Mouse (Mus musculus): ENCODE measurements at regions not wholly inside any gene's neighbourhood (a gene's known extent, or its start where the extent isn't known, plus 50 kb on each side); places are given as distances from the start of the nearest gene placed in this dataset.

DNA sequence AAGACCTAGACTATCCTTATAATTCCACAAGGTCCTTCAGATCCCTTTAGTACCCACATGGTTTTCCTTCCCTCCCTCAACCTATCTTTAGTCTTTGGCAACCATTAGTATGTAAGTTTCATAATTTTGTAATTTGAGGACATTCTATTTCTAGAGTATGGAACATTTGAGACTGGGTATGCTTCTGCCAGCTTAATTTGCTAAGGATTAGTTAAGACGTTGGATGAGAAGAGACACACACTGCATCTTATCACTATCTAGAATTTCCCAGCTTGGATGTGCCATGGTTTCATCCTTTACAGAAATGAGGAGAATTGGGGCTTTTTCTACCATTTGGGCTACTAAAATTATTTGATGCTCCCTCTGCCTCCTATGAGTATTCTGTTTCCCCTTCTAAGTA is 516.7 kb upstream of the Hs6st1 start:
- TF ChIP-seq CTCF (IDR thresholded peaks at IDR 0.05; ENCODE audit: borderline replicate concordance, control insufficient read depth, extremely low read depth, insufficient read depth, low read length, poor library complexity) = no peak
- TF ChIP-seq POLR2A (IDR thresholded peaks at IDR 0.05; ENCODE audit: control insufficient read depth, extremely low read depth, insufficient read depth, low read length, poor library complexity) = no peak
